Mouse (Mus musculus) megakaryocyte-erythroid progenitor cell, adult 5-6 weeks (primary cell): ENCODE data around the gene Alox12b. TPM values are rescaled to one million over a fixed set of nuclear protein-coding genes. Genes with fewer than 3 reads are reported as not detected.

Experiments
- ATAC-seq: replicated peaks from 2 replicates; pipeline ENCODE4 v1.8.0; 2016; ENCODE audit warnings: mild to moderate bottlenecking, inconsistent platforms; ENCODE audit not compliant: severe bottlenecking, poor library complexity, low FRiP score, low TSS enrichment
- total RNA-seq, 2 experiments: library from RNA; stranded (forward) in 1 of 2; stranded (reverse) in 1 of 2; fragments of 200-1000, 215-1000 nt in 1 of 2; fragments of >200 nt in 1 of 2; fragmentation: Nextera tagmentation in 1 of 2; gene quantifications; 2 replicates each; pipeline ENCODE4 v1.2.3; 2014 to 2017

Gene Alox12b
- total RNA-seq, 2 experiments from 2014 or later = not detected

DNA sequence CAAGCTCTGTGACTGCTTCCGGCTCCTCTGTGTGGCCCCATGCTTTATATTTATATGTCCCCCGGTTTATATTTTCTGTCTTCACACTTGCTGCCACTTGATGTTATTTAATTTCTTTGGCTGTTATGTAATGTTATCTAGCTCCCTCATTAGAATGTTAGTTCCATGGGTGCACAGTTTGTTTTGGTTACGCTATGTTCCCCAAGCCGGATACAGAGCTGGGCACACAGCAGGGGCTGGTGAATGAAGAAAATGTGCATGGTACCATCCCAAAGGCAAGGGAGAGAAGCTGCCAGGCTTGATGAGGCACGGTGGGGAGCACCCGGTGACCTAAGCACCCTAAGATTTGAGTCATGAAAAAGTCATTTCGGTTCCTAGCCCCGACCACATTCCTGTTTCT, 3.0 kb upstream of the Alox12b start:
- no peak for ATAC-seq

- 0 out of 2 replicates have a peak, but pooled peaks have one; percentile 33 for ATAC-seq
Measured at GRCm38 (mm10) chr11:69155351-69155750, 1.4 kb upstream of the Alox12b start.

- ATAC-seq = no peak
Measured at GRCm38 (mm10) chr11:69169313-69169712, 12.5 kb downstream of the Alox12b start.

DNA sequence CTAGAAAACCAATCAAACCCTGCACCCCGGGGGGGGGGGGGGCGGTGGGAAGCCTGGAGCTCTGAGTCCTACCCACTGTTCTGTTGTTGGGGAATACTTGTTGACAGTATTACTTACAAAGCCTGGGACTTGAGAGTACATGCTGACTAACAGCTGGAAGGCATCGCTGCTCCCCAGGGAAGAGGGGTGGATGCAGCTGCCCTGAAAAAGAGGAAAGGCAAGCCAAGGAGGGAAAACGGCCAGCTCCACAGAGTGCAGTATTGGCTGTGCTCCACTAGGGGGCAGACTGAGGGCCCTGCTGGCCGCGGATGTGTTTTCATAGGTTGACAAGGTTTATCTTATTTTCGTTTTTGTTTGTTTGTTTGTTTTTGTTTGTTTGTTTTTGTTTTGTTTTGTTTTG, 14.8 kb downstream of the Alox12b start:
- ATAC-seq = no peak

DNA sequence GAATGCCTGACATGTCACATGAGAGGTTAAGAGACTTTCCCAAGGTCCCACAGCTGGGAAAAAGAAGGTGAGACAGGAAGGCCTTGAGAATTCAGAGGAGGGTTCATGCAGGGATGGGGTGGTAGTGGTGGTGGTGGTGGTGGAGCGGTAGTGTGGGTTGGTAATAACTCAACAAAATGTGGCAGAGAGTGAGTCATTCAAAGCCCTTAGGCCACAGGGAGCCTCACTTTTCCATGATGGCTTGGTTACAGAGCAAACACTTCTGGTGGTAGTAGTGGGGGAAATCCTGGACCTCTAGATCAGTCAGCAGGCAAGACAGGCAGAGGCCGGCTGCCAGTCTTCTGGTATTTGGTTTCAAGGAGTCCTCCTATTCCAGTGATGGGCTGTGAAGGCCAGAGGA, 15.8 kb downstream of the Alox12b start:
- no peak for ATAC-seq

- ATAC-seq = no peak
Measured at GRCm38 (mm10) chr11:69174722-69175121, 17.9 kb downstream of the Alox12b start.

GRCm38 (mm10) chr11:69178525-69178924, 21.7 kb downstream of the Alox12b start:
- no peak for ATAC-seq

DNA sequence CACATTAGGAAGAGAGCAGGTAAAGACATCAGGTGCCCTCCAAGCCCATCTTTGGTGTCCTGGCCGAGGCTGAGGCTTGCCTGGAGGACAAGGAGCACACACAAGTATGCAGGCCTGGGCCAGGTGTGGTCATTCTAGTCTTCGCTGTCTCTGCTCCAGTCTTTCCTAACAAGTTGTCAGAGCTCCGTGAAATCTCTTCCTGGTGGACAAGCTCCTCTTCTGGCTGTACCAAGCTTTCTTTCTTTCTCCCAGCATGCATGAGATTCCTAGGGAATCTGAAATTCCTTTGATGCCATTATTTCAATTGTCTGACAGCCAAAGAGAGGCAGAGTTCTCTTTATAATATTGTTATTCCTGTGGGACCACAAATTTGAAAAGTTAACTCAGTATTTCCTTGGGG, 22.7 kb downstream of the Alox12b start:
- ATAC-seq = no peak

DNA sequence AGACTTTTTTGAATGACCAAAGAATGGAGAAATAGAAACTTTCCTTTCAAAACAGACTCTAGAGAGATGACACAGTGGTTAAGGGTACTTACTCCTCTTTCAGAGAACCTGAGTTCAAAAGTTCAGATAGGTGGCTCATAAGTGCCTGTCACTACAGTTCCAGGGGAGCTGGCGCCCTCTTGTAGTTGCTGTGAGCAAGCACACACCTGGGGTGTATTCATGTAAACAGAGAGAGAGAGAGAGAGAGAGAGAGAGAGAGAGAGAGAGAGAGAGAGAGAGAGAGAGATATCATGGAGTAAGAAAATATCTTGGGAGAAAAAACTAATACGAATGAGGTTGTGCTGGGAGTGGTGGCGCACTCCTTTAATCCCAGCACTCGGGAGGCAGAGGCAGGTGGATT, 23.3 kb downstream of the Alox12b start:
- ATAC-seq = no peak

DNA sequence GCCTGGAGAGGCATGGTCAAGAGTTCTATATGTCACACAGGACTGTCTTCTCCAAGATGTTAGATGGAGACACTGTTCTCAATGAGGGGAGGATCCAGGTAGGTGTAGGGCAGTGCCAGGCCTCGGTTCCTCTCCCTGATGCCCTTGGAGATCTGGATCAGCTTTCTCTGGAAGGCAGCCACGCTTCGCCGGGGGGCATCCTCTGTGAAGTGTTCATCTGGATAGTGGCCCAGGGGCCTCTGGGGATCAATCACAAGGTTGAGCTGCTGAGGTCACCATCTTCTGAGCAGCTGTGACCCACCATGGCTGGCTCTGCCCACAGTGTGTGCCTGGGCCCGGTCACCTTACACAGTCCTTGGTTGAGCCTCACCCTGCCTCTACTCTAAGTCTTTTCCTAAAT, 28.2 kb downstream of the Alox12b start:
- no peak for ATAC-seq

DNA sequence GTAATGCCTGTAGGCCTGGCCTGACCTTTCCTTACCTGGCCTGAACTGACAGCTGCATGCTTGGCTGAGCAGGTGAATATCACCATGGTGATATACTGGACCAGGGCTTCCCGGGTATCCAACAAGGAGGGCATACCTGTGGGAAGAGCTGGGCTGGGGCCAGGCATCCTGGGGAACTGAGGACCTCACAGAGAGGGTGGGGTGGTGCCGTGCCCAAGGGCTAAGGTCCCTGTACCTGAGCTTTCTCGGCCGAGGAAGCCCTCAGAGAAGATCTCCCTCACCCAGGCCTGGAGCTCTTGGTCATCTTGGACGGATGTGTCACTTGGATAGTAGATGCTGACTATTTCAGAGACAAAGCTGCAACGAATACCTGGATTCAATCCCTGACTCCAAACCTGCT, 29.1 kb downstream of the Alox12b start:
- no peak for ATAC-seq

- ATAC-seq = no peak
Measured at GRCm38 (mm10) chr11:69192840-69193239, 36.1 kb downstream of the Alox12b start.

GRCm38 (mm10) chr11:69196766-69197165, 40.0 kb downstream of the Alox12b start:
- no peak for ATAC-seq

- no peak for ATAC-seq
Measured at GRCm38 (mm10) chr11:69197194-69197593, 40.4 kb downstream of the Alox12b start.

- ATAC-seq = no peak
Measured at GRCm38 (mm10) chr11:69197743-69198142, 41.0 kb downstream of the Alox12b start, which contains the start of gene Alox8. TSS of gene Alox8 (minus strand) at chr11:69197843.

DNA sequence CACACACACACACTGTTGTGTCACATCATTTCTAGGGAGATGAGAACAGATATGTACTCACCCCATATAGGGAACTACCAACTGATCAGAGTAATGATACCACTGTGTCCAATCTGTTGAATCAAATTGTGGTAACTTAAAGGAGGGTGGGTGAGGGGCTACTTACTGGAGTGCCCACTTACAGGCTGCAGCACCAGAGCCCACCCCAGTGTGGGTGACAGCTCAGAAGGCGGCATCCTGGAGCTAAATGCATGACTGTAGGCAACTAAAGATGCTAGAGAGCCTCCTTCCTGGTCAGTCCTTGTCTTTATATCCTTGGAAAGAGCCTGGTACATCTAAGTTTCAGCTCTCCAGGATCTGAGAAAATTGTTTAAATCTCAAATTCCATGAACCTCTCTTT, 42.5 kb downstream of the Alox12b start:
- no peak for ATAC-seq

- no peak for ATAC-seq
Measured at GRCm38 (mm10) chr11:69200231-69200630, 43.4 kb downstream of the Alox12b start.

DNA sequence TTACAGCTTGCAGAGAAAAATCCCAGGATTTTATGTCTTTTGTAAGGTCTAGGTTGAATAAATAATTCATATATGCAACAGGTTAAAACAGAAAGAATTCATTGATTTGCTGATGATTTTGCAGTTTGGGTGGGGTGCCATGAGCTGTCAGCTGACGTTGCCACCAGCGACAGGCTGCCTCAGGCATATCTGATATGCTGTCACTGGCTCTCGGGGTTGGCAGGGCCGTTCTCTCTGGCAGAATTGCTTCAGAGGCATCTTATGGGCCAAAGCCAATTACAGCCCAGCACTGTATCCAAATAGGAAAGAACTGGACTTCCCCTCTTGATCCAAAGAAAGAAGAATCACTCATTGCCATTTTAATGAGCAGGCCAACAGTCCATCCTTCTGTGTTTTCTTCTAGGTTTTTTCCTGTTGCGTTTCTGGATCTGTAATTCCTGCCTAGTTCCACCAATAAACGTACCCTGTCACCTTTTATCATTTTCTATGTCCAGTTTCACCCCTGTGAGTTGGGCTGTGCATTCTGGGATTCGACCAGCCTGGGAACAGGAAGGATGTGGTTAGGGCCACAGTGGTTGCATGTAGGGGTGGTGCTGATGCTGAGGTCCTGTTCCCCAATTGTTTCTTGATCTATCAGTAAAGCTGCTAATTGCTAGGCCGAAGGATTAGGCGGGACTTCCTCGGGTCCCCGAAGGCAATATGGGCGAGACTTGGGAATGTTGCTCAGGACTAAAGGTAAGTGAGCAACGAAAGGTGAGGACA, 45.9 kb downstream of the Alox12b start:
- ATAC-seq = peak; percentile 68; the same call in 1 of the 2 replicates

GRCm38 (mm10) chr11:69211431-69211830, 54.6 kb downstream of the Alox12b start:
- ATAC-seq = no peak

GRCm38 (mm10) chr11:69217411-69217810, 60.6 kb downstream of the Alox12b start:
- no peak for ATAC-seq

GRCm38 (mm10) chr11:69218661-69219060, 61.9 kb downstream of the Alox12b start:
- no peak for ATAC-seq
